Mouse (Mus musculus) embryonic facial prominence, embryonic 11.5 days (tissue): Measurements from ENCODE around the gene Psmd9. TPM values are rescaled to one million over a fixed set of nuclear protein-coding genes. Genes with fewer than 3 reads are reported as not detected.
"Not testable (repeated sequence)": the region's sequence is repeated elsewhere in the genome, so short reads cannot be mapped to it uniquely, and the experiment has no call there.

ENCODE experiments used
- ATAC-seq: fragments of 200-750 bp; cut with Nextera tagmentation; replicated peaks from 2 replicates; pipeline ENCODE4 v1.8.0; 2017; ENCODE audit warnings: low read depth; ENCODE audit not compliant: insufficient number of reproducible peaks, low FRiP score, low TSS enrichment
- DNase-seq: peaks from one replicate; pipeline ENCODE4 v3.0.0-alpha.2; 2015; ENCODE audit warnings: low spot score
- H3K27ac ChIP-seq: fragments of 300-500 bp; sonication (generic); replicated peaks from 2 replicates; pipeline ENCODE4 v1.5.1; 2014; ENCODE audit warnings: mild to moderate bottlenecking, low read depth, low read length, control low read depth
- H3K27me3 ChIP-seq: fragments of 300-500 bp; sonication (generic); 2 replicates; pipeline ENCODE4 v1.6.1; 2014; ENCODE audit warnings: mild to moderate bottlenecking, low read length, moderate library complexity, mixed read lengths; ENCODE audit not compliant: control insufficient read depth, insufficient read depth
- H3K36me3 ChIP-seq: fragments of 300-500 bp; sonication (generic); replicated peaks from 2 replicates; pipeline ENCODE4 v1.6.1; 2014; ENCODE audit warnings: low read depth, mild to moderate bottlenecking, low read length, moderate library complexity, mixed read lengths; ENCODE audit not compliant: control insufficient read depth, insufficient read depth
- H3K4me1 ChIP-seq: fragments of 300-500 bp; sonication (generic); 2 replicates; pipeline ENCODE4 v1.6.1; 2014; ENCODE audit warnings: low read length, mixed read lengths; ENCODE audit not compliant: control insufficient read depth, insufficient read depth
- H3K4me2 ChIP-seq: fragments of 300-500 bp; sonication (generic); 2 replicates; pipeline ENCODE4 v1.6.1; 2014; ENCODE audit warnings: low read depth, mild to moderate bottlenecking, control low read depth, low read length, moderate library complexity
- H3K4me3 ChIP-seq: fragments of 300-500 bp; sonication (generic); 2 replicates; pipeline ENCODE4 v1.5.1; 2014; ENCODE audit warnings: low read depth, low read length, control low read depth
- H3K9ac ChIP-seq: fragments of 300-500 bp; sonication (generic); replicated peaks from 2 replicates; pipeline ENCODE4 v1.6.1; 2014; ENCODE audit warnings: mild to moderate bottlenecking, control low read depth, low read length
- H3K9me3 ChIP-seq: fragments of 300-500 bp; sonication (generic); replicated peaks from 2 replicates; pipeline ENCODE4 v1.6.1; 2016; ENCODE audit warnings: mild to moderate bottlenecking, low read length, inconsistent platforms, mixed read lengths; ENCODE audit not compliant: control insufficient read depth
- whole genome bisulfite sequencing: fragments of 180-500 bp; shearing (Covaris S2); extraction: QIAGEN DNeasy Blood & Tissue Kit; methylation state at CpG from one replicate; pipeline ENCODE4 v1.1.7; 2014; 5-methylcytosine and 5-hydroxymethylcytosine counted together
- polyA plus RNA-seq: library from polyadenylated mRNA; unstranded; fragments of >200 nt; fragmentation: Nextera tagmentation; extraction: Ambion mirVana; gene quantifications from 2 replicates; pipeline ENCODE4 v1.2.1, GENCODE M21; 2014

The Psmd9 gene
- polyA plus RNA-seq, 1 experiment from 2014 or later = 74.0 TPM

DNA sequence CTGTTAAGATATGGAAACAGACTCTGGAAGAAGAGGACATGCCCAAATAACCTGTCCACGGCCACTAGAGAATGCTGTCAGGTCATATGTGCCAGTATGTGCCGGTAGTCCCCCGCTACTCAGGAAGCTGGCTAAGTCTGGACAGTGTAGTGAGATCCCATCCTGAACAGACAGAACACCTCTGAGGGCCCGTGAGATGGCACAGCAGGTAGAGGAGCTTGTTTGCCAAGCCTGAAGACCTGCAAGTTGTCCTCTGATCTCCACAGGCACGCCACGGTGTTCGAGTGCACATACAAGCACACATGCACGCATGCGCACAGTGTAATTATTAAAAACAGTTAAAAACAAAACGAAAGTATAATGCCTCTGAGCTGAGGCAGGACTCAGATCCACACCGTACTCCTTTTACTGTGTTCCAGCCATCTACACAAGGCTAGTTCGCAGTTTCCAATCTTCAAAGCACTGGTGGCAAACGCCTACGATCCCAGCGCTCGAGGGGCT lies 26.3 kb downstream of the Psmd9 start:
- Histone ChIP-seq H3K36me3 (no peaks in the 10 kb centered on the region), H3K27me3 (no peaks in the 10 kb centered on the region), H3K9ac (no peak overlapping the region), H3K4me3 (no peak overlapping the region), H3K9me3 (no peaks in the 10 kb centered on the region), H3K4me1 (no peaks in the 10 kb centered on the region), H3K27ac (no peak overlapping the region), H3K4me2 (no peak overlapping the region)
- ATAC-seq (no peak), DNase-seq (no peak)
- 91% methylated on average over 16 of the region's 16 CpGs for WGBS

DNA sequence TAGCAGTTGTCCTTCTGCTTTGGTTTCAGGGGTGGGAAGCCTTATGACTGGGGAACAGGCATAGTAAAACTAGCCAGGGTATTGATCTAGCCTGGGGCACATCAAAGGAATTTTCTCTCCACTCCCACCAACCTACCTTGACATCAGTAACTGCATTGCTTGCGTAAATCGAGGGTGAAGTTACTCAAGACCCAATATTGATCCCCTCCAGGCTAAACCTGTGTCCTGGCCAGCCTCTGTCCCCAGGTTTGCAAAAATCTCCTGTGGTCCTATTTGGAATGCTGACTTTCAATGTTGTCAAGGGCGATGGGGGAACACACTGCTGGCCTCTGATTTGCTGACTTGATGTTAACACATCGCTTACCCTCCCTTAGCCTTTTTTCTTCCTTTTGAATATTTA lies 27.5 kb downstream of the Psmd9 start:
- DNase-seq (no peak), ATAC-seq (no peak)
- Histone ChIP-seq H3K27me3 (no peaks in the 10 kb centered on the region), H3K4me2 (no peak overlapping the region), H3K4me3 (no peak overlapping the region), H3K36me3 (no peaks in the 10 kb centered on the region), H3K9ac (no peak overlapping the region), H3K9me3 (no peaks in the 10 kb centered on the region), H3K4me1 (no peaks in the 10 kb centered on the region), H3K27ac (no peak overlapping the region)
- 80% methylated on average over 4 of the region's 4 CpGs for WGBS

DNA sequence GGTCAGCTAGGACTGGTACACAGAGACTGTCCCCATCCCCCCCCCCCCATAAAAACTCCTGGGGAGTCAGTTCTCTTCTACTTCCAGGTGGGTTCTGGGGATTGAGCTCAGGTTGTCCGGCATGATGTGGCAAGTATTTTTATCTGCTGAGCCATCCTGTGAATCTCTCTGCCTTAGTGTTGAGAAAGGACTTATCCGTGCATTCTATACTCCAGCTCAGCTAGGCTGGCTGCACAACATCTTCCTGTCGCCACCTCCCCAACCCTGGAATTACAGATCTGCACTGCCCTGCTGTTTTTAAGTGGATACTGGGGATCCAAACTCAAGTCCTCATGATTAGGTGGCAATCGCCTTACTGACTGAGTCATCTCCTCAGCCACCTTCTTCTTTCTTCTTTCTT lies 29.3 kb downstream of the Psmd9 start:
- H3K4me3 ChIP-seq = no peak overlapping the region
- ATAC-seq = no peak
- no peak overlapping the region for H3K27ac ChIP-seq
- no peaks in the 10 kb centered on the region for H3K4me1 ChIP-seq
- DNase-seq = no peak
- no peaks in the 10 kb centered on the region for H3K27me3 ChIP-seq
- WGBS = 90% methylated on average over 4 of the region's 4 CpGs
- H3K9ac ChIP-seq = no peak overlapping the region
- H3K4me2 ChIP-seq = no peak overlapping the region
- H3K9me3 ChIP-seq = no peaks in the 10 kb centered on the region
- H3K36me3 ChIP-seq = no peaks in the 10 kb centered on the region

- 86% methylated on average over 5 of the region's 7 CpGs for WGBS
- H3K36me3 ChIP-seq, H3K27me3 ChIP-seq, H3K9ac ChIP-seq, H3K27ac ChIP-seq, H3K4me2 ChIP-seq, DNase-seq, H3K4me1 ChIP-seq, ATAC-seq, H3K9me3 ChIP-seq, H3K4me3 ChIP-seq: not testable (repeated sequence)
Measured at GRCm38 (mm10) chr5:123200816-123201522, 31.8 kb downstream of the Psmd9 start.

DNA sequence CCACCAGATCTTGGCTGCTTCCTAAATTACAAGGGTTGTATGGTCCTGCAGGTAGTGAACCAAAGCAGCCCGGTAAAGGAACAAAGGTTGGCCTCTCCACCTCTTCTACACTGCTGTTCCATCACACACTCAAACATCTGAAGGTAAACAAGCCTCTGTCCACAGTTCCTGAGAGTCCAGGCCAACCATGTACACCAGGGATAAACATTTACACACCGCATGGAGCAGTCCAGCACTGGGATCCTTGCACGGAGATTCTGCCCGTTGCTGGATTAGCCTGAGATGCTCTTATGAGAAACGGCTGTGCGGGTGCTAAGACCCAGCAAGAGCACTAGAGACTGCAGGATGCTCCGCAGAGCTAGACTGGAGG lies 32.3 kb downstream of the Psmd9 start:
- 89% methylated on average over 7 of the region's 7 CpGs for WGBS
- ATAC-seq (no peak), DNase-seq (no peak)
- Histone ChIP-seq H3K9ac (no peak overlapping the region), H3K36me3 (no peaks in the 10 kb centered on the region), H3K27me3 (no peaks in the 10 kb centered on the region), H3K4me2 (no peak overlapping the region), H3K4me3 (no peak overlapping the region), H3K4me1 (no peaks in the 10 kb centered on the region), H3K9me3 (no peaks in the 10 kb centered on the region), H3K27ac (no peak overlapping the region)

- H3K4me2 ChIP-seq = no peak overlapping the region
- H3K4me3 ChIP-seq = no peak overlapping the region
- 85% methylated on average over 5 of the region's 5 CpGs for WGBS
- H3K4me1 ChIP-seq = no peaks in the 10 kb centered on the region
- ATAC-seq (no peak), DNase-seq (no peak)
- no peak overlapping the region for H3K9ac ChIP-seq
- no peaks in the 10 kb centered on the region for H3K9me3 ChIP-seq
- H3K27me3 ChIP-seq = no peaks in the 10 kb centered on the region
- H3K27ac ChIP-seq = no peak overlapping the region
- H3K36me3 ChIP-seq = no peaks in the 10 kb centered on the region
Measured at GRCm38 (mm10) chr5:123201987-123202386, 32.8 kb downstream of the Psmd9 start.

GRCm38 (mm10) chr5:123202771-123203170 lies 33.6 kb downstream of the Psmd9 start:
- not testable (repeated sequence) for H3K4me3 ChIP-seq, H3K27ac ChIP-seq, H3K4me1 ChIP-seq, H3K27me3 ChIP-seq, H3K36me3 ChIP-seq, H3K9ac ChIP-seq, ATAC-seq, H3K4me2 ChIP-seq, H3K9me3 ChIP-seq, DNase-seq
- 58% methylated on average over 3 of the region's 4 CpGs for WGBS

DNA sequence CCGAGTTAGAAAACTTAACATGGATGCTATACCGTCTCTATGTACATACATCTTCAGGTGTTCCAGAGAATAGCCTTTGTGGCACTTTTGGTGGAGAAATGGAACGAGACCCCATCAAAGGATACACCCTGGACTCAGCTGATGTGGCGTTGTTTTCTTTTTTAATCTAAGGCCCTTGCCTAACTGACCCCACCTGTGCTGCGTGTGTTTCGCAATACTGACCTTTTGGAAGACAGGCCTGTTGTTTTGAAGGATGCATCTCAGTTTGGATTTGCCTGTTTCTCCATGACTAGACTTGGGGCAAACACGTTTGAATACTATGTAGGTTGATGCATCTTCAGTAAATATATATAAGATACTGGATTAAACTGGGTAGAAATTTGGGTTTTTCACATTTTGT lies 34.4 kb downstream of the Psmd9 start:
- 90% methylated on average over 6 of the region's 7 CpGs for WGBS
- DNase-seq, H3K27ac ChIP-seq, H3K9me3 ChIP-seq, H3K4me2 ChIP-seq, H3K9ac ChIP-seq, H3K36me3 ChIP-seq, H3K4me3 ChIP-seq, ATAC-seq, H3K27me3 ChIP-seq, H3K4me1 ChIP-seq: not testable (repeated sequence)
